Mouse (Mus musculus): ENCODE measurements around the gene Gm13693. TPM values are rescaled to one million over a fixed set of nuclear protein-coding genes. Genes with fewer than 3 reads are reported as not detected.
"Not testable (repeated sequence)": the region's sequence is repeated elsewhere in the genome, so short reads cannot be mapped to it uniquely, and the experiment has no call there.

Gene Gm13693
- polyA plus RNA-seq, 1 experiment from 2014 or later: not detected

DNA sequence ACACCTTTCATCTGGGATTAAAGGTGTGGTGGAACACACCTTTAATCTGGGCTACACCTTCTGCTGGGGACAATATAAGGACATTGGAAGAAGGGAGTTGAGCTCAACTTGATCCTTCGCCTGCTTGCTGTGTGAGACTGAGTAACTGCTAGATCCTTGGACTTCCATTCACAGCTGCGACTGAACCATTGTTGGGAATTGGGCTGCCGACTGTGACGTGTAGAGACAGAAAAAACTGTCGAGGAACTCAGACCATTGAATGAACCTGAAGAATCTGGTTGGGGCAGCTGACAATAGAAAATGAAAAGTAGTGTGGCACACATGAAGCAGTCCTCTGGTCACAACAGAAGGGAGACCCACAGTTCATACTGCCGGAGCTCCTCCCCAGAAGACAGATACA is 23.1 kb downstream of the Gm13693 start, which contains the start of gene Gm13697:
Gene Gm13697 (plus strand): TSS at position 301 of the 400 bp plus-strand sequence.
- no CpG with 5 or more reads among the region's 6 CpGs for WGBS

GRCm38 (mm10) chr2:83990253-83990652 is 28.9 kb downstream of the Gm13693 start, which contains the start of gene Gm13691:
Gene Gm13691 (plus strand): TSS chr2:83990553.
- WGBS: no CpG with 5 or more reads among the region's 6 CpGs
- not testable (repeated sequence) for ATAC-seq; DNase-seq (ENCODE audit: low spot score)

More for the DNA sequence above, 23.1 kb downstream of the Gm13693 start, which contains the start of gene Gm13697:
- H3K4me1 ChIP-seq (ENCODE audit: control insufficient read depth, insufficient read depth, low read length); DNase-seq (ENCODE audit: low spot score); H3K4me2 ChIP-seq (ENCODE audit: low read length); H3K4me3 ChIP-seq (ENCODE audit: low read depth, low read length); H3K27ac ChIP-seq (ENCODE audit: low read depth, low read length); H3K27me3 ChIP-seq (replicated peaks; ENCODE audit: control insufficient read depth, insufficient read depth, low read length); H3K9me3 ChIP-seq (replicated peaks; ENCODE audit: control insufficient read depth, low read length); H3K9ac ChIP-seq (ENCODE audit: low read length); ATAC-seq; H3K36me3 ChIP-seq (ENCODE audit: control insufficient read depth, insufficient read depth, low read length): not testable (repeated sequence)

GRCm38 (mm10) chr2:83993639-83994255 is 32.4 kb downstream of the Gm13693 start:
- not testable (repeated sequence) for H3K9me3 ChIP-seq (replicated peaks; ENCODE audit: control insufficient read depth, low read length); H3K36me3 ChIP-seq (ENCODE audit: control insufficient read depth, insufficient read depth, low read length); H3K4me2 ChIP-seq (ENCODE audit: low read length); H3K4me3 ChIP-seq (ENCODE audit: low read depth, low read length); H3K9ac ChIP-seq (ENCODE audit: low read length); ATAC-seq; H3K27me3 ChIP-seq (replicated peaks; ENCODE audit: control insufficient read depth, insufficient read depth, low read length); H3K27ac ChIP-seq (ENCODE audit: low read depth, low read length); H3K4me1 ChIP-seq (ENCODE audit: control insufficient read depth, insufficient read depth, low read length); DNase-seq (ENCODE audit: low spot score)
- 81% methylated on average over 6 of the region's 9 CpGs for WGBS

More at GRCm38 (mm10) chr2:83990253-83990652, 28.9 kb downstream of the Gm13693 start, which contains the start of gene Gm13691:
- H3K4me1 ChIP-seq (ENCODE audit: control insufficient read depth, insufficient read depth, low read length); H3K4me3 ChIP-seq (ENCODE audit: low read depth, low read length); H3K27ac ChIP-seq (ENCODE audit: low read depth, low read length); H3K36me3 ChIP-seq (ENCODE audit: control insufficient read depth, insufficient read depth, low read length); H3K4me2 ChIP-seq (ENCODE audit: low read length); H3K27me3 ChIP-seq (replicated peaks; ENCODE audit: control insufficient read depth, insufficient read depth, low read length); H3K9me3 ChIP-seq (replicated peaks; ENCODE audit: control insufficient read depth, low read length); H3K9ac ChIP-seq (ENCODE audit: low read length): not testable (repeated sequence)

DNA sequence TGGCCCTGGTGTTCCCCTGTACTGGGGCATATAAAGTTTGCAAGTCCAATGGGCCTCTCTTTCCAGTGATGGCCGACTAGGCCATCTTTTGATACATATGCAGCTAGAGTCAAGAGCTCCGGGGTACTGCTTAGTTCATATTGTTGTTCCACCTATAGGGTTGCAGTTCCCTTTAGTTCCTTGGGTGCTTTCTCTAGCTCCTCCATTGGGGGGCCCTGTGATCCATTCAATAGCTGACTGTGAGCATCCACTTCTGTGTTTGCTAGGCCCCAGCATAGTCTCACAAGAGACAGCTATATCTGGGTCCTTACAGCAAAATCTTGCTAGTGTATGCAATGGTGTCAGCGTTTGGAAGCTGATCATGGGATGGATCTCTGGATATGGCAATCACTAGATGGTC is 33.2 kb downstream of the Gm13693 start:
- H3K4me3 ChIP-seq (ENCODE audit: low read depth, low read length); H3K4me1 ChIP-seq (ENCODE audit: control insufficient read depth, insufficient read depth, low read length); H3K27me3 ChIP-seq (replicated peaks; ENCODE audit: control insufficient read depth, insufficient read depth, low read length); H3K27ac ChIP-seq (ENCODE audit: low read depth, low read length); H3K4me2 ChIP-seq (ENCODE audit: low read length); H3K9me3 ChIP-seq (replicated peaks; ENCODE audit: control insufficient read depth, low read length); H3K36me3 ChIP-seq (ENCODE audit: control insufficient read depth, insufficient read depth, low read length); DNase-seq (ENCODE audit: low spot score); H3K9ac ChIP-seq (ENCODE audit: low read length); ATAC-seq: not testable (repeated sequence)
- WGBS: no CpG with 5 or more reads among the region's 3 CpGs

GRCm38 (mm10) chr2:84008913-84009312 is 47.6 kb downstream of the Gm13693 start:
- Histone ChIP-seq H3K4me2 (ENCODE audit: low read length) (no peak overlapping the region), H3K9me3 (replicated peaks; ENCODE audit: control insufficient read depth, low read length) (no peaks in the 10 kb centered on the region), H3K36me3 (ENCODE audit: control insufficient read depth, insufficient read depth, low read length) (no peaks in the 10 kb centered on the region), H3K4me3 (ENCODE audit: low read depth, low read length) (no peak overlapping the region), H3K4me1 (ENCODE audit: control insufficient read depth, insufficient read depth, low read length) (no peaks in the 10 kb centered on the region), H3K27me3 (replicated peaks; ENCODE audit: control insufficient read depth, insufficient read depth, low read length) (no peaks in the 10 kb centered on the region), H3K27ac (ENCODE audit: low read depth, low read length) (no peak overlapping the region), H3K9ac (ENCODE audit: low read length) (no peak overlapping the region)
- DNase-seq (ENCODE audit: low spot score) (peak; percentile 51), ATAC-seq (0 out of 2 replicates have a peak, but pooled peaks have one; percentile 40)
- 53% methylated on average over 1 of the region's 1 CpGs for WGBS

DNA sequence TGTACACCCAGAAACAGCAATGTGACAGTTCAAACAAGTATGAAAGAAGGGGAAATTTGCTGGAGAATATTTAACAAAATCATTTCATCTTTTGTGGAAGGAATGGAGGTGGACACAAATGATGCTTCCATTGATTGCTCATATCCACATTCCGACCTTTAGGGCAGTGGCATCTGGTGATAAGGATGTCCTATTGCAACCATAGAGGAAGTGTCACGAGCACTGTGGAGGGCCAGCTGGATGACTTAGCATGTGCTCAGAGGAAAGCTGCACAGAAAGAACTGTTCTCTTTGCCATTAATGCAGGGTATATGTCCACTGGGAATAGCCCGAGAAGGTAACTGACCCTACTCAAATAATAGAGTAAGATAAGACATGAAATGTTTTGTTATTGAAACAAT is 48.5 kb downstream of the Gm13693 start:
- no peak overlapping the region for H3K27ac ChIP-seq (ENCODE audit: low read depth, low read length)
- no peaks in the 10 kb centered on the region for H3K9me3 ChIP-seq (replicated peaks; ENCODE audit: control insufficient read depth, low read length)
- H3K4me3 ChIP-seq (ENCODE audit: low read depth, low read length): no peak overlapping the region
- H3K27me3 ChIP-seq (replicated peaks; ENCODE audit: control insufficient read depth, insufficient read depth, low read length): no peaks in the 10 kb centered on the region
- no peaks in the 10 kb centered on the region for H3K4me1 ChIP-seq (ENCODE audit: control insufficient read depth, insufficient read depth, low read length)
- WGBS: 93% methylated on average over 3 of the region's 3 CpGs
- H3K36me3 ChIP-seq (ENCODE audit: control insufficient read depth, insufficient read depth, low read length): no peaks in the 10 kb centered on the region
- no peak for ATAC-seq
- no peak overlapping the region for H3K9ac ChIP-seq (ENCODE audit: low read length)
- no peak overlapping the region for H3K4me2 ChIP-seq (ENCODE audit: low read length)
- DNase-seq (ENCODE audit: low spot score): no peak

Other genes starting within 250 kb of the Gm13693 start
- gene Itgav, start 237.1 kb upstream of the Gm13693 start, polyA plus RNA-seq (2014; fragmentation: Nextera tagmentation; extraction: Ambion mirVana): 16.2 and 17.7 TPM in 2 replicates
- 55.9 and 66.5 TPM in 2 replicates for gene Fam171b, start 148.9 kb upstream of the Gm13693 start, polyA plus RNA-seq (2014; fragmentation: Nextera tagmentation; extraction: Ambion mirVana)
- not detected in 2 replicates for gene Zswim2, start 20.3 kb upstream of the Gm13693 start, polyA plus RNA-seq (2014; fragmentation: Nextera tagmentation; extraction: Ambion mirVana)
- gene Gm13698, start 5.8 kb upstream of the Gm13693 start, polyA plus RNA-seq (2014; fragmentation: Nextera tagmentation; extraction: Ambion mirVana): not detected in 2 replicates
- not detected in 2 replicates for gene Gm13695, start 5.8 kb downstream of the Gm13693 start, polyA plus RNA-seq (2014; fragmentation: Nextera tagmentation; extraction: Ambion mirVana)
- not detected in 2 replicates for gene Gm13696, start 11.6 kb downstream of the Gm13693 start, polyA plus RNA-seq (2014; fragmentation: Nextera tagmentation; extraction: Ambion mirVana)
- not detected in 2 replicates for gene Gm13694, start 17.4 kb downstream of the Gm13693 start, polyA plus RNA-seq (2014; fragmentation: Nextera tagmentation; extraction: Ambion mirVana)
- not detected in 2 replicates for gene Gm13697, start 23.2 kb downstream of the Gm13693 start, polyA plus RNA-seq (2014; fragmentation: Nextera tagmentation; extraction: Ambion mirVana)
- gene Gm13691, start 29.1 kb downstream of the Gm13693 start, polyA plus RNA-seq (2014; fragmentation: Nextera tagmentation; extraction: Ambion mirVana): not detected in 2 replicates

All from forebrain, embryonic 14.5 days (tissue).